Mouse (Mus musculus) left cerebral cortex, postnatal 25 days (tissue): ENCODE data around the gene Gnmt. TPM values are rescaled to one million over a fixed set of nuclear protein-coding genes. Genes with fewer than 3 reads are reported as not detected.

Experiments used
- DNase-seq, 2 experiments: peaks; one replicate each; pipeline ENCODE4 v3.0.0; 2022; ENCODE audit warnings: low spot score in 2 of 2, mixed read lengths in 1 of 2
- intact Hi-C: fragments of 180-260 bp; cut with DNase I; formaldehyde crosslinking; loops from one replicate; pipeline ENCODE4 v1.15.1; 2025
- total RNA-seq, 2 experiments: library from RNA; stranded (reverse); gene quantifications; 2 replicates each; pipeline ENCODE4 v1.2.3; 2021

The Gnmt gene
- total RNA-seq, 2 experiments from 2014 or later, result 0.48 to 0.57 TPM

GRCm38 (mm10) chr17:46710959-46711597 is 17.9 kb downstream of the Gnmt start, which contains the start of gene Pex6:
TSS of gene Pex6 (plus strand) at chr17:46711463.
- DNase-seq, result peak; percentile 91 to 97
- intact Hi-C loops, result loop anchor here (5.0 kb wide), 1 partner anchor 64 kb away; the partner anchor contains the start of genes Klc4 and Mrpl2

- intact Hi-C loops, result no loop called here
- DNase-seq, result no peak
These were observed 22.4 kb downstream of the Gnmt start for GRCm38 (mm10) chr17:46706375-46707089.

GRCm38 (mm10) chr17:46704887-46705835 is 23.8 kb downstream of the Gnmt start, which contains the start of gene Ppp2r5d:
TSS of gene Ppp2r5d (minus strand) at chr17:46705111.
- DNase-seq, result peak; percentile 95 to 99
- intact Hi-C loops, result loop anchor here (2.0 kb wide), 1 partner anchor 24 kb away; the partner anchor contains the start of gene Klhdc3

GRCm38 (mm10) chr17:46703971-46704886 is 24.7 kb downstream of the Gnmt start:
- DNase-seq, result no peak
- intact Hi-C loops, result loop anchor here (2.0 kb wide), 1 partner anchor 23 kb away; the partner anchor contains the start of gene Klhdc3

- intact Hi-C loops, result no loop called here
- no peak for DNase-seq
These were observed 26.5 kb downstream of the Gnmt start for GRCm38 (mm10) chr17:46702506-46702905.

GRCm38 (mm10) chr17:46702100-46702499 is 26.9 kb downstream of the Gnmt start:
- no peak for DNase-seq

GRCm38 (mm10) chr17:46701489-46701888 is 27.5 kb downstream of the Gnmt start:
- DNase-seq, result no peak
- intact Hi-C loops, result no loop called here

More at GRCm38 (mm10) chr17:46702100-46702499, 26.9 kb downstream of the Gnmt start:
- intact Hi-C loops, result no loop called here

- no peak for DNase-seq
- intact Hi-C loops, result no loop called here
These were observed 29.1 kb downstream of the Gnmt start for GRCm38 (mm10) chr17:46699912-46700311.

- DNase-seq, result no peak
- intact Hi-C loops, result no loop called here
These were observed 29.7 kb downstream of the Gnmt start for GRCm38 (mm10) chr17:46699245-46699644.

- intact Hi-C loops, result no loop called here
- no peak for DNase-seq
These were observed 30.5 kb downstream of the Gnmt start for GRCm38 (mm10) chr17:46698515-46698914.

- DNase-seq, result no peak
- intact Hi-C loops, result no loop called here
These were observed 34.4 kb downstream of the Gnmt start for GRCm38 (mm10) chr17:46694517-46695063.

- DNase-seq, result no peak
- intact Hi-C loops, result no loop called here
These were observed 37.6 kb downstream of the Gnmt start for GRCm38 (mm10) chr17:46691390-46691789.

- intact Hi-C loops, result no loop called here
- DNase-seq, result no peak
These were observed 38.3 kb downstream of the Gnmt start for GRCm38 (mm10) chr17:46690665-46691064.

GRCm38 (mm10) chr17:46685913-46686312 is 43.1 kb downstream of the Gnmt start:
- no peak for DNase-seq
- intact Hi-C loops, result no loop called here

GRCm38 (mm10) chr17:46682654-46683389 is 46.1 kb downstream of the Gnmt start:
- peak in 1 of 2 experiments; percentile 14 for DNase-seq
- intact Hi-C loops, result no loop called here

GRCm38 (mm10) chr17:46681466-46682118 is 47.4 kb downstream of the Gnmt start:
- peak in 1 of 2 experiments; percentile 13 for DNase-seq
- intact Hi-C loops, result loop anchor here (2.0 kb wide), 1 partner anchor 23 kb away; the partner anchor contains the start of gene Ppp2r5d

GRCm38 (mm10) chr17:46680760-46681373 is 48.1 kb downstream of the Gnmt start, which contains the start of gene Klhdc3:
TSS of gene Klhdc3 (minus strand) at chr17:46680914.
- intact Hi-C loops, result loop anchor here (2.0 kb wide), 1 partner anchor 24 kb away; the partner anchor contains the start of gene Ppp2r5d
- peak; percentile 94 to 99 for DNase-seq
